Mouse (Mus musculus): ENCODE measurements around the gene Cog6. TPM values are rescaled to one million over a fixed set of nuclear protein-coding genes. Genes with fewer than 3 reads are reported as not detected.

Gene Cog6
- total RNA-seq (2021) = 10 to 100 TPM; 31.2 to 31.9 TPM
- 7.1 and 9.2 TPM in 2 replicates for polyA plus RNA-seq (2012; rRNA removed)
- long read RNA-seq, transcript Cog6-201 (19 exons, 3,182 nt) = major isoform, 36 of 39 reads
- long read RNA-seq, partial matches to known transcripts = 2 of 39 reads
- long read RNA-seq, other reads (novel, unspliced or antisense) = 0 of 39 reads

- DNase-seq = peak; percentile 92
Measured at GRCm38 (mm10) chr3:53016436-53017340, at the start of gene Cog6. Cog6 (minus strand) TSS chr3:53017237.

- DNase-seq = no peak
Measured at GRCm38 (mm10) chr3:53066095-53066372, 49.0 kb upstream of the Cog6 start.

- DNase-seq = no peak
Measured at GRCm38 (mm10) chr3:53065267-53066094, 48.4 kb upstream of the Cog6 start.

GRCm38 (mm10) chr3:53063423-53064147 is 46.5 kb upstream of the Cog6 start:
- no peak for DNase-seq

GRCm38 (mm10) chr3:53059959-53060358 is 42.9 kb upstream of the Cog6 start:
- no peak for DNase-seq

- DNase-seq = no peak
Measured at GRCm38 (mm10) chr3:53056430-53056829, 39.4 kb upstream of the Cog6 start.

GRCm38 (mm10) chr3:53052385-53052784 is 35.3 kb upstream of the Cog6 start:
- DNase-seq = no peak

GRCm38 (mm10) chr3:53046371-53046770 is 29.3 kb upstream of the Cog6 start:
- DNase-seq = no peak

- DNase-seq = no peak
Measured at GRCm38 (mm10) chr3:53045697-53046096, 28.7 kb upstream of the Cog6 start.

GRCm38 (mm10) chr3:53044682-53045299 is 27.8 kb upstream of the Cog6 start:
- no peak for DNase-seq

- DNase-seq = no peak
Measured at GRCm38 (mm10) chr3:53044238-53044637, 27.2 kb upstream of the Cog6 start.

- no peak for DNase-seq
Measured at GRCm38 (mm10) chr3:53043206-53043780, 26.3 kb upstream of the Cog6 start.

GRCm38 (mm10) chr3:53042240-53042567 is 25.2 kb upstream of the Cog6 start:
- no peak for DNase-seq

GRCm38 (mm10) chr3:53041411-53042239 is 24.6 kb upstream of the Cog6 start, which contains the start of gene Lhfp:
Lhfp (plus strand) TSS chr3:53041528.
- peak; percentile 74 for DNase-seq

GRCm38 (mm10) chr3:53040593-53041410 is 23.8 kb upstream of the Cog6 start:
- no peak for DNase-seq

- DNase-seq = no peak
Measured at GRCm38 (mm10) chr3:53039746-53040145, 22.7 kb upstream of the Cog6 start.

- no peak for DNase-seq
Measured at GRCm38 (mm10) chr3:53038913-53039312, 21.9 kb upstream of the Cog6 start.

- DNase-seq = no peak
Measured at GRCm38 (mm10) chr3:53036941-53037340, 19.9 kb upstream of the Cog6 start.

- no peak for DNase-seq
Measured at GRCm38 (mm10) chr3:53036076-53036475, 19.0 kb upstream of the Cog6 start.

GRCm38 (mm10) chr3:53033448-53033847 is 16.4 kb upstream of the Cog6 start:
- DNase-seq = peak; percentile 7
